Mouse (Mus musculus) intestine, postnatal 0 days (tissue): Measurements from ENCODE around the gene Tmem216. TPM values are rescaled to one million over a fixed set of nuclear protein-coding genes. Genes with fewer than 3 reads are reported as not detected.

Experiments
- ATAC-seq: fragments of 200-750 bp; cut with Nextera tagmentation; 2 replicates; pipeline ENCODE4 v1.8.0; 2017; ENCODE audit warnings: mild to moderate bottlenecking, moderate TSS enrichment, moderate library complexity
- H3K27ac ChIP-seq: fragments of 300-500 bp; sonication (generic); 2 replicates; pipeline ENCODE4 v1.5.1; 2014; ENCODE audit warnings: mild to moderate bottlenecking, low read depth, low read length, moderate library complexity
- H3K27me3 ChIP-seq: fragments of 300-500 bp; sonication (generic); replicated peaks from 2 replicates; pipeline ENCODE4 v1.6.1; 2014; ENCODE audit warnings: low read length, mixed read lengths; ENCODE audit not compliant: control insufficient read depth, insufficient read depth
- H3K36me3 ChIP-seq: fragments of 300-500 bp; sonication (generic); 2 replicates; pipeline ENCODE4 v1.6.1; 2014; ENCODE audit warnings: mild to moderate bottlenecking, moderate library complexity; ENCODE audit not compliant: control insufficient read depth, insufficient read depth
- H3K4me1 ChIP-seq: fragments of 300-500 bp; sonication (generic); replicated peaks from 2 replicates; pipeline ENCODE4 v1.6.1; 2014; ENCODE audit warnings: antibody characterized with exemption, low read length, mixed read lengths; ENCODE audit not compliant: control insufficient read depth, insufficient read depth
- H3K4me2 ChIP-seq: fragments of 300-500 bp; sonication (generic); replicated peaks from 2 replicates; pipeline ENCODE4 v1.6.1; 2014; ENCODE audit warnings: low read depth, mild to moderate bottlenecking, moderate library complexity
- H3K4me3 ChIP-seq: fragments of 300-500 bp; sonication (generic); 2 replicates; pipeline ENCODE4 v1.5.1; 2014; ENCODE audit warnings: low read depth, low read length
- H3K9ac ChIP-seq: fragments of 300-500 bp; sonication (generic); 2 replicates; pipeline ENCODE4 v1.6.1; 2014; ENCODE audit warnings: mild to moderate bottlenecking, low read depth, low read length
- H3K9me3 ChIP-seq: fragments of 300-500 bp; sonication (generic); 2 replicates; pipeline ENCODE4 v1.6.1; 2016; ENCODE audit warnings: mixed run types; ENCODE audit not compliant: control insufficient read depth
- CTCF ChIP-seq: sonication (generic); IDR thresholded peaks from 2 replicates; pipeline ENCODE4 v1.5.1; 2016; ENCODE audit warnings: low read depth, mild to moderate bottlenecking, control low read depth, antibody characterized with exemption, moderate library complexity
- WGBS: fragments of 180-500 bp; shearing (Covaris S2); extraction: QIAGEN DNeasy Blood & Tissue Kit; methylation state at CpG from one replicate; pipeline ENCODE4 v1.1.7; 2014; 5-methylcytosine and 5-hydroxymethylcytosine counted together
- polyA plus RNA-seq: library from polyadenylated mRNA; unstranded; fragments of >200 nt; fragmentation: Nextera tagmentation; extraction: Ambion mirVana; gene quantifications from 2 replicates; pipeline ENCODE4 v1.2.1, GENCODE M21; 2015

The Tmem216 gene
- polyA plus RNA-seq, 1 experiment from 2014 or later = 12.2 TPM

DNA sequence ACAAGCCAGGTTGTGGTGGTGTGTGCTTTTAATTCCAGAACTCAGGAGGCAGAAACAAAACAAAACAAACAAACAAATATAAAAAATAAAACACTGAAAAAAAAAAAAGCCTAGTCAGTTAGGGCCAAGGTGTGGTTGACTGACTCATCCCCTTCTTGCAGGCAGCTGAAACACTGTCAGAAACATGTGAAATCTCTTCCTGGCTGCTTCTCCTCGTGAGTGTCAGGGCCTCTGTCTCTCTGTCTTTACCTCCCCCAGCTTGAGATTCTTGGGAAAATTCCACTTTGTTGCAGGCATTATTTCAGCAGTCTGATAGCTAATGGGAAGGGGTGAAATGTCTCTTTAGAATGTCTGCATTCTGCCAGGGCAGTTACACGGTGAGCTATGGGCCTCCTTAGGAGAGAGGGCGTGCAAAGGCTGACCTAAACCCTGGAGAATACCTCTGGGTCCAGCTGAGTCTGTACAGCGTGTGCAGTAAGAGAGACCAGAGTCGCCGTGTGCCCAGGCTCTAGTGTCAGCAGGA is 46.3 kb upstream of the Tmem216 start:
- H3K4me2 ChIP-seq = peak overlapping the region; percentile 81
- peak overlapping the region; percentile 46 for H3K4me3 ChIP-seq
- peaks cover 33% of the 10 kb centered on the region for H3K36me3 ChIP-seq
- 0 out of 2 replicates have a peak overlapping the region, but pooled peaks have one; percentile 31 for H3K9ac ChIP-seq
- no peak for TF ChIP-seq CTCF
- no peaks in the 10 kb centered on the region for H3K4me1 ChIP-seq
- H3K27me3 ChIP-seq = no peaks in the 10 kb centered on the region
- no peaks in the 10 kb centered on the region for H3K9me3 ChIP-seq
- H3K27ac ChIP-seq = peak overlapping the region; percentile 47
- WGBS = 8% methylated on average over 6 of the region's 6 CpGs
- no peak for ATAC-seq

DNA sequence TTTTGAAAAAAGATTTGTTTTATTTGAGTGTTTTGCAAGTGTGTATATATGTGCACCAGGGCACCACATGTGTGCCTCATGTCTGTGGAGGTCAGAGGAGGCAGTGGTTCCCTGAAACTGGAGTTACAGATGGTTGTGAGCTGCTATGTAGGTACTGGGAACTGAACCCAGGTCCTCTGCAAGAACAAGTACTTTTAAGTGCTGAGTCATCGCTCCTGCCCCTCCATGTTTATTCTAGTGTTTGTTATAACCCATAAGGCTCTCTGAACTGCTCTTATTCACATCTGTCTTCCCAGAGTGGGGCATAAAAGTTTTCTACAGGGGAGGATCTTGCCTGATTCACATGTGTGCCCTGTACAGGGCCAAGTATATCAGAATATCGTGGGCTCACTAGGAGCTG is 43.6 kb upstream of the Tmem216 start:
- Histone ChIP-seq H3K27ac (no peak overlapping the region), H3K36me3 (peaks cover 58% of the 10 kb centered on the region), H3K4me3 (no peak overlapping the region), H3K4me1 (no peaks in the 10 kb centered on the region), H3K9me3 (no peaks in the 10 kb centered on the region), H3K4me2 (no peak overlapping the region), H3K27me3 (no peaks in the 10 kb centered on the region), H3K9ac (no peak overlapping the region)
- no peak for TF ChIP-seq CTCF
- ATAC-seq = no peak
- 87% methylated on average over 2 of the region's 2 CpGs for WGBS

DNA sequence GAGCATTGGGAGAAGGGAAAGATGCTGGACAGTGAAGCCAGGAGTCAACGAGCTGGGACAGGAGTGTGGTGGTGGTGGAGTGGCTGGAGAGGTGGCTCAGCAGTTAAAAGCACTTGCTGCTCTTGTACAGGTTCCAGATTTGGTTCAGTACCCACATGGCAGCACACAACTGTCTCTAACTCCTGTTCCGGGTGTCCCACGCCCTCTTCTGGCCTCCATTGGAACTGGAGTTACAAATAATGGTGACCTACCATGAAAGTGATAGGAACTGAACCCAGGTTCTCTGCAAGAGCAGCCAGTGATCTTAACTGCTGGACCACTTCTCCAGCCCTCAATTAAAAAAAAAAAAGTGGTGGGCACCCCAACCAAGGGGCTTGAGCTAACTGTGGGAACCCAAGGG is 42.1 kb upstream of the Tmem216 start:
- Histone ChIP-seq H3K9me3 (no peaks in the 10 kb centered on the region), H3K27me3 (no peaks in the 10 kb centered on the region), H3K4me2 (no peak overlapping the region), H3K9ac (no peak overlapping the region), H3K27ac (no peak overlapping the region), H3K36me3 (peaks cover 73% of the 10 kb centered on the region), H3K4me3 (no peak overlapping the region), H3K4me1 (no peaks in the 10 kb centered on the region)
- TF ChIP-seq CTCF = peak; percentile 58
- 32% methylated on average over 3 of the region's 3 CpGs for WGBS
- no peak for ATAC-seq

GRCm38 (mm10) chr19:10591659-10592377 is 35.8 kb upstream of the Tmem216 start:
- no peak overlapping the region for H3K4me2 ChIP-seq
- no peaks in the 10 kb centered on the region for H3K9me3 ChIP-seq
- H3K36me3 ChIP-seq = peaks cover 62% of the 10 kb centered on the region
- H3K4me1 ChIP-seq = no peaks in the 10 kb centered on the region
- TF ChIP-seq CTCF = no peak
- no peaks in the 10 kb centered on the region for H3K27me3 ChIP-seq
- H3K4me3 ChIP-seq = no peak overlapping the region
- WGBS = 85% methylated on average over 6 of the region's 6 CpGs
- no peak overlapping the region for H3K27ac ChIP-seq
- ATAC-seq = no peak
- no peak overlapping the region for H3K9ac ChIP-seq

GRCm38 (mm10) chr19:10590301-10590700 is 34.3 kb upstream of the Tmem216 start:
- WGBS = 63% methylated on average over 3 of the region's 3 CpGs
- no peaks in the 10 kb centered on the region for H3K27me3 ChIP-seq
- H3K9ac ChIP-seq = no peak overlapping the region
- no peak for ATAC-seq
- no peaks in the 10 kb centered on the region for H3K4me1 ChIP-seq
- peaks cover 49% of the 10 kb centered on the region for H3K36me3 ChIP-seq
- H3K4me3 ChIP-seq = no peak overlapping the region
- TF ChIP-seq CTCF = no peak
- H3K4me2 ChIP-seq = no peak overlapping the region
- no peaks in the 10 kb centered on the region for H3K9me3 ChIP-seq
- no peak overlapping the region for H3K27ac ChIP-seq

DNA sequence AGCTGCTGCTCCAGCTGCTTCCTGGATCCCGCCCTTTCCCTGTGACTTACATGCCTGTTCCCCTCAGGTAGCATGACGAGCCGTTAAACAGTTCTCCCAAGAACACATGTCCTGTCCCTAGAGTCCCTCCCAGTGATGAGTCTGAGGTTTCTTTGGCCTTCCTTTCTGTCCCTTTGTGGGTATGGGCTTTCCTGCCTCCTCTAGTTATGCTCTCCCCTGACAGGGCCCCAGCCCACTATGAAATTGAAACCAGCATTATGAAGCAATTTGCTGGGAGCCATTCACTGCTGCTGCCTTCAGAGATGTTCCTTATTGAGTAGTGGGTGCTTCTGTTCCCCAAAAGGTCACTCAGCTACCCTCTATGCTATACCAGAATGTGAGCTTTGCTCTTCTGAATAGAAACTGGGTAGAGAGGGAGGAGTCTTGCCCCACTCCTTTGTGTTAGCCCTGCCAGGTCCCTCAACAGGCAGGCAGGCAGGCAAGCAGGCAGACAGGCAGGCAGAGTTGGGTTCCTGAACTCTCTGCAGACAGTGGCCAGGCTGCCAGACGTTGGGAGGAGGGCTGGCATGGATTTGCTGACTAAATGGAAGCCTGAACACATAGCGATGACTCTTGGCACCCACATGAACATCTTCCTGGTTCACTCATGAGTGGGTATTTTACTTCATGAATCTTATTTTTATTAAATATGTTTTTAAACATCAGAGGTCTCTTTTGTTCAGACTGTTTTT is 33.3 kb upstream of the Tmem216 start:
- 0 out of 2 replicates have a peak overlapping the region, but pooled peaks have one; percentile 35 for H3K27ac ChIP-seq
- TF ChIP-seq CTCF = no peak
- H3K4me1 ChIP-seq = no peaks in the 10 kb centered on the region
- H3K27me3 ChIP-seq = no peaks in the 10 kb centered on the region
- H3K36me3 ChIP-seq = peaks cover 38% of the 10 kb centered on the region
- H3K9me3 ChIP-seq = no peaks in the 10 kb centered on the region
- H3K9ac ChIP-seq = 0 out of 2 replicates have a peak overlapping the region, but pooled peaks have one; percentile 7
- 61% methylated on average over 5 of the region's 5 CpGs for WGBS
- H3K4me3 ChIP-seq = no peak overlapping the region
- ATAC-seq = no peak; the same call in 1 of the 2 replicates
- no peak overlapping the region for H3K4me2 ChIP-seq
